8 mouse cellular contexts compared by ENCODE assay signal in genomic region chr15:86140323-86140722, GRCm38 (mm10). TPM values are rescaled to one million over a fixed set of nuclear protein-coding genes. Genes with fewer than 3 reads are reported as not detected.
DNase-seq lines count a peak whose midpoint lies in the region; ATAC-seq and TF ChIP-seq lines count a peak whose summit lies in the region.

No protein-coding gene starts in this region.

- peak in 1 of 2 experiments; percentile 37 for DNase-seq in spleen, adult 2 months (ENCODE audit: low read depth in 1 of 2, low spot score in 2 of 2)
- no peak for DNase-seq in spleen, adult 12 weeks (ENCODE audit: low spot score)
- DNase-seq in T-cell, adult 2 months (ENCODE audit: low spot score) = peak; percentile 20
- DNase-seq in embryo, embryonic 11 days = peak; percentile 86
- DNase-seq in hindbrain, embryonic 11.5 days (ENCODE audit: low spot score) = peak; percentile 85
- peak; percentile 75 for DNase-seq in left cerebral cortex, postnatal 4 days
- peak; percentile 74 for DNase-seq in naive thymus-derived CD4-positive, alpha-beta T cell, adult 2 months (ENCODE audit: low read depth)
- peak; percentile 14 for DNase-seq in yolk sac, embryonic 10.5 days (ENCODE audit: low spot score)

- no peak for ATAC-seq in hindbrain, embryonic 11.5 days (ENCODE audit: low FRiP score)

- no peak for TF ChIP-seq POLR2A in spleen, adult 2 months (IDR thresholded peaks at IDR 0.05; ENCODE audit: low read depth, low read length)

- TF ChIP-seq CTCF in spleen, adult 2 months (IDR thresholded peaks at IDR 0.05; ENCODE audit: extremely low read depth, insufficient read depth, insufficient read length, insufficient replicate concordance) = peak; percentile 79

- H3K27ac ChIP-seq in spleen, adult 2 months (ENCODE audit: insufficient read depth, low read length) = no peak overlapping the region
- H3K27ac ChIP-seq in hindbrain, embryonic 11.5 days (ENCODE audit: low read depth, low read length) = no peak overlapping the region

- no peak overlapping the region for H3K4me2 ChIP-seq in hindbrain, embryonic 11.5 days (replicated peaks; ENCODE audit: low read depth, low read length)

- no peaks in the 10 kb centered on the region for H3K9me3 ChIP-seq in hindbrain, embryonic 11.5 days (ENCODE audit: control insufficient read depth, low read length)

- H3K27me3 ChIP-seq in spleen, adult 2 months (ENCODE audit: control insufficient read depth, insufficient read depth, low read length) = no peaks in the 10 kb centered on the region
- no peaks in the 10 kb centered on the region for H3K27me3 ChIP-seq in hindbrain, embryonic 11.5 days (ENCODE audit: control insufficient read depth, insufficient read depth, low read length)

- WGBS in spleen, adult 2 months = 59% methylated on average over 10 of the region's 10 CpGs
- WGBS in hindbrain, embryonic 11.5 days = 33% methylated on average over 10 of the region's 10 CpGs

- intact Hi-C loops in left cerebral cortex, postnatal 4 days (cut with DNase I) = no loop called here

- no peak overlapping the region for H3K4me3 ChIP-seq in spleen, adult 2 months (ENCODE audit: extremely low read depth, insufficient read depth, insufficient read length)
- H3K4me3 ChIP-seq in hindbrain, embryonic 11.5 days (ENCODE audit: low read depth, low read length) = no peak overlapping the region

- no peaks in the 10 kb centered on the region for H3K4me1 ChIP-seq in spleen, adult 2 months (ENCODE audit: control insufficient read depth, insufficient read depth, insufficient read length)
- H3K4me1 ChIP-seq in hindbrain, embryonic 11.5 days (replicated peaks; ENCODE audit: control insufficient read depth, insufficient read depth, low read length) = no peaks in the 10 kb centered on the region

- no peak overlapping the region for H3K9ac ChIP-seq in hindbrain, embryonic 11.5 days (ENCODE audit: low read depth, low read length)

- peaks cover 45% of the 10 kb centered on the region for H3K36me3 ChIP-seq in spleen, adult 2 months (ENCODE audit: control insufficient read depth, insufficient read depth, low read length)
- no peaks in the 10 kb centered on the region for H3K36me3 ChIP-seq in hindbrain, embryonic 11.5 days (ENCODE audit: control insufficient read depth, insufficient read depth, low read length)

RNA-seq across cellular contexts. Expression of gene Cerk, which starts 45.6 kb away (rescaled TPM):
- polyA plus RNA-seq in spleen, adult 2 months (2012; rRNA removed) = 64.4 and 82.8 TPM in 2 replicates
- polyA plus RNA-seq in hindbrain, embryonic 11.5 days (2014; fragmentation: Nextera tagmentation; extraction: Ambion mirVana) = 16.9 and 18.4 TPM in 2 replicates
- 10 to 100 TPM; 29.0 to 31.4 TPM for total RNA-seq in left cerebral cortex, postnatal 4 days (2021)
